Mouse (Mus musculus) gastrocnemius, postnatal 4 days (tissue): ENCODE measurements around the gene Fbxl19. TPM values are rescaled to one million over a fixed set of nuclear protein-coding genes. Genes with fewer than 3 reads are reported as not detected.
"Not testable (repeated sequence)": the region's sequence is repeated elsewhere in the genome, so short reads cannot be mapped to it uniquely, and the experiment has no call there.

Source experiments
- DNase-seq, 2 experiments: peaks; one replicate each; pipeline ENCODE4 v3.0.0; 2021 to 2022; ENCODE audit warnings: low spot score in 2 of 2, mixed read lengths in 2 of 2
- total RNA-seq, 2 experiments: library from RNA; stranded (reverse); gene quantifications; 2 replicates each; pipeline ENCODE4 v1.2.3; 2021

Fbxl19 gene
- total RNA-seq, 2 experiments from 2014 or later: 8.6 to 8.8 TPM

DNA sequence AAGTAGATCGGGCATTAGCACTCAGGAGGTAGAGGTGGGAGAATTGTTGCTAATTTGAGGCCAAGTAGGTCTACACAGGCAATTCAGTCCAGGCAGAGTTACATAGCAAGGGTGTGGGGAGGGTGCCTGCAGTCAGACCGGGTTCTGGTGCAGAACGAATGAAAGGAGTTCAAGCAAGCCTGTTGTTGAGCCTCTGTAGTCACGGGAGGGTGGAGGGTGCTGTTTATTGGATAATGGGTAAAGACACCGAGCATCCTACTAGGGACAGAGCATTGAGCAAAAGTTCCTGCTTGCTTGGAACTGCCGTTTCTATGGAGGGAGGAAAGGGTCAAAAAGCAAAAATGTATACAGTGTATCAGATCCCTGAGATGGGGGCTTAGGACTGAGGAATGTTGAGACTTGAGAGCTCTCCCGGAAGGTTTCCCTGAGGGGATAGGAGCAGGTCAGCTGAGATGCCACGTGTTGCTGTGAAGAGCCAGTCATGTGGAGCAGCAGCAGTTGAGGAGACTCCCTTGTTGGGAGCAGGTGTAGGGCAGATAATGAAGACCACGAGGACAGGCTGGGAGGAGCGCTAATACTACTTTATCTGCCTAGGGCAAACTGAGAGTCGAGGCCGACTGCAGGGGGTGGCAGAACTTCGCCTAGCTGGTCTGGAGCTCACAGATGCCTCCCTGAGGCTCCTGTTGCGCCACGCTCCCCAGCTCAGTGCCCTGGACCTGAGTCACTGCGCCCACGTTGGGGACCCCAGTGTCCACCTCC, 22.7 kb downstream of the Fbxl19 start:
- no peak for DNase-seq

DNA sequence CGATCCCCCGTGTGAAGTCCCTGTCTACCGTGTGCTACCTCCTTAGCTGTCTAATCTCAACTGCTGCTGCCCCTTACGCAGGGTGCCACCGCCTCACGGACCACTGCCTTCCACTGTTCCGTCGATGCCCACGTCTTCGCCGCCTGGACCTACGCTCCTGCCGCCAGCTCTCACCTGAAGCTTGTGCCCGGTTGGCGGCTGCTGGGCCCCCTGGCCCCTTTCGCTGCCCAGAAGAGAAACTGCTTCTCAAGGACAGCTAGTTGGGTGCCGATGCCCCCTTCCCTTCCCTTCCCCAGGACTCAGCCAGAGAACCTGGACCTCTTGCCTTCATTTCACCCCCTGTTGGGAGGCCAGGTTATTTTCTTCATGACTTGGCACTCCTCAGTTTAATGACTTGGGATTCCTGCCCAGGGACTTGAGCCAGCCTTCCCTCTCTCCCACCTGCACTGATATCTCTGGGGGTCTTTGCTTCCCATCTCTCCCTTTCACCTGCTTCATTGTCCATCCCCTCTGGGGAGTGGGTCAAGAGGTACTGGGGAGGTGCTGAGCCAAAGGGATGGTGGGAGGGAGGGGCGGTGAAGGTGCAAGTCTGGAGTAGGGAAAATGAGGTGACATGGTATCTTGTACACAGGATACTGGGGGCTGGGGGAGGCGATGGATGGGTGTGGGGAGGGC, 23.5 kb downstream of the Fbxl19 start:
- DNase-seq: no peak

DNA sequence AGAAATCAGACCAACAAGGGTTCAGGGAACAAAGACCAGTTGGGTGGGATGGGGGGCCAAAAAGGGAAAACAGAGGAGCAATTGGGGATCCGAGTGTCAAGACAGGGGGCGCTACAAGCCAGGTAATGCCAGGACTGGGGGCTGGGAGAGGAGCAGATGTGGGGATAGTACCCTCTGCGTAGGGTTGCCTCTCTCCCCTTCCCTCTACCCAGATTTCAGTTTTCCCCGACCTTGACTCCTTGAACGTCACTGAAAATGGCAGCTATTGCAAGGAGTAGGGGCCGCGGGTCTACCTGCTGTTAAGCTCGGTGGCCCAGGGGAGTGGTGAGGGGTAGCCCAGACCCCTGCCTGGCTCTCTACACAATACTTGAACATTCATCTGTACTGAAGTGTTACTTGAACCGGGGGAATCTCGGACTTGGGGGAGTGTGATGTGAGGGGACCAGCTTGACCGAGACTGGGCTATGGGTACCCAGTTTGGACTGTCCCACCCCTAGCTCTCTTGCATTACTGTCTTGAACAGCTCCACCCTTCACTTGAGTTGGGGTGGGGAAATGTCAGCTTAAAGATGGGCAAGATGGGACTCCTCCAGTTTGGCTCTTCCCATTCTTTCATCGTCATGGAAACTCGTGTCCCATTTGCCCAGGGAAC, 24.1 kb downstream of the Fbxl19 start:
- DNase-seq: no peak

DNA sequence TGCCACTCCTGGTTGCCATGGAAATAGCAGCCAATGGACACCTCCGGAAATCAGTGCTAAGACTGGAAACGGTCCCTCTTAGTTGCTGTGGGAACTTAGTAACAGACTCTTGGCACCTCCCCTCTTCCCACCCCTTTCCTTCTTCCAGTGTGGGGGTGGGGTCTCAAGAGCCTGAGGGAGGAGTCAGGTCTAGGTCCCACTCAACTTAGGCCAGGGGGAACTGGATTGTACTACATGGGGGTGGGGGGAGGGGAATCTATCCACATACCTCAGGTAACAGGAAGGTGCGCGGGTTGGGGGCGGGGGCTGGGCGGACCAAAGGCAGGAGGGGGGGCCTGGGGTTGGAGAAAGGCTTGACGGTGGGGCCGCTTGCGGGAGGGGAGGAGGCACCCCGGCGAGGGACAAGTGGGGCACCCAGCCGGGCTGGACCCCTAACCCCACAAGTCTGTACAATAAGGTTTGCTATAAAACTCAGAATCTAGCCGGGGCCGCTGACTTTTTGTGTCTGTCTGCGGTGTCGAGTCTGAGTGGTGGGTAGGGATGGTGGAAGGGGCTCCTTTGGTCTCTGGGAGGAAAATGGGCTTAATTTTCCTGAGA, 24.8 kb downstream of the Fbxl19 start:
- DNase-seq: peak; percentile 78 to 90

DNA sequence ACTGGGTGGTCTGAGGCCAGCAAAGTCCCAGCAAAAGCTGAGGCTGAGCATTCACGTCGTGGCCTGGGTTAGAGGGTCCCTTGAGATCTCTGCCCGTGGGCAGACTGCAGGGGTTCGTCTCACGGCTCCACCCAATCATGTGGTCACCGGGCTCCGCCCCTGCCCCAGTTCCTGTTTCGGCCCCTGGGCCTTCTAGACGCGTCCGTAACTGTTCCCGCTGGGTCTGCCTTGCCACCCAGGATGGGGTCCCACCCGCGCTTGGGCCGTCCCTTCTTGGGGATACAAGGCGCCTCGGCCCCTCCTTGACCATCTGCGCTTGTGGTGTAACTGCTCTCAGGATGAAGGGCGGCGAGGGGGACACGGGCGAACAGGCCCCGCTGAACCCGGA, 25.3 kb downstream of the Fbxl19 start, which contains the start of gene Orai3:
Orai3 (plus strand) TSS at position 165 of the 388 bp plus-strand sequence.
- DNase-seq: peak; percentile 71 to 88

DNA sequence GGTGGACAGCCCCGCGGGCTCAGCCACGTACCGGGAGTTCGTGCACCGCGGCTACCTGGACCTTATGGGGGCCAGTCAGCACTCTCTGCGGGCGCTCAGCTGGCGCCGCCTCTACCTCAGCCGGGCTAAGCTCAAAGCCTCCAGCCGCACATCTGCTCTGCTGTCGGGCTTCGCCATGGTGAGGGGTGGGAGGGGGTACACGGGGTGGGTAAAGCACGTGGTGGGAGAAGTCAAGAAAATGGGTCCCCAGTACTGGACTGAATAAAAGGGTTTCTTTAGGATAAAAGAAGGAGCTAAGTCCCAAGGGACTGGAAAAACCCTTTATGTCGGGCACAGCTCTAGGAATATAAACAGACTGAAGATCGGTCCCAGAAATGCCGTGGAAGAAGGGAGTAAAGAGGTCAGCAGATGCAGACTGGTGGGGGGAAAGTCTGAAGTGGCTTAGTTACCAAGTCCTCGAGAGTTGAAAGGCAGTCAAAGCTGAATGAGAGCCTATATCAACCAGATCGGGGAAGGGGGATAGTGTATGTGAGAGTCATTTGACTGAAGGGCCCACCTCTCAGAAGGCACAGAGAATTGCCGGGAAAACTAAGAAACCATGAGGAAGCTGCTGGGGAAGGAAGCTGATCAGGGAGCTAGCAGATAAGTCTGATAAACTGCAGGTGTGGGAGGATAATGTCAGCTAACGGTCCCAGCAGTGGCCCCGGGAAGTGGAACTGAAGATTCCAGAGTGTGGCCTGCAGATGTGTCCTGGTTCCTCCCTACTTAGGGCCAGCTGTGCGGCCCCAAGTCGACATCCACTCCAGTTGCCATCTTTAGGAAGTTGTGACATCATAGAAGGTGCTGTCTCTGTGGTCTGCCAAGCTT, 25.9 kb downstream of the Fbxl19 start:
- no peak for DNase-seq

DNA sequence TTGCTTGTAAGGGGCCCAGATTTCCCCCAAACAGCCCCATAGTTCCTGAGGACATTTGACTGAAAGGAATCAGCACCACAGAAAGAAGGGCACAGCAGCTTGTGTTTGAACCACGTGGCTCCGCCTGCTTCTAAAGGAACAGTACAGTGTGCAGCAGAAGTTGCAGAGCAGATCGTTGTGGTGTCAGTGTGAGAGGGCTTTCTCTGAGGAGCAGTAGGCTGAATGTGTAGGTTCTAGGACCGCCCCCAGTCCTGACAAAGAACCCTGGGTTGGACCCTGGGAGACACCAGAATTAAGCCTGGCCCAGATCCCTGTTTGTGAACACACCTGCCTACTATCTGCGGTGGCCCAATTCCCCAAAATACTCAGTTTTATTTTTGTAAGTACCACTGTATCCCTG, 26.9 kb downstream of the Fbxl19 start:
- no peak for DNase-seq

DNA sequence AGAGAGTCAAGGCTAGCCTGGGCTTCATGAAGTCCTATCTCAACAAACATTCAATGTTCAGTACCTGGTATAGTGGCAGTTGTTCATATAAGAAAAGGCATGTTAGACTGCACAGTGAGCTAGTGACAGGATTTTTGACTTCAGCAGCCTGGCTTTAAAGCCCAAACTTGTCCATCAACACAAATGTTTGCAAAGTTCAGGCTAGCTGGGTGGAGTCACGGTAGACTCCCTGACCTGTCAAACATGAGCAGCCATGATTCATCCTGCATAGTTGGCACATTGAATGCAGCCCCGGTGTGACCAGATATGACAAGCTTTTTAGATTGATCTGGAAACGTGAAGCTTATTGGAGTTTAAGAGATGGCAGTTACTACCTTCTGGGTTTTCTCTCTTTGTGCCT, 27.7 kb downstream of the Fbxl19 start:
- no peak for DNase-seq

DNA sequence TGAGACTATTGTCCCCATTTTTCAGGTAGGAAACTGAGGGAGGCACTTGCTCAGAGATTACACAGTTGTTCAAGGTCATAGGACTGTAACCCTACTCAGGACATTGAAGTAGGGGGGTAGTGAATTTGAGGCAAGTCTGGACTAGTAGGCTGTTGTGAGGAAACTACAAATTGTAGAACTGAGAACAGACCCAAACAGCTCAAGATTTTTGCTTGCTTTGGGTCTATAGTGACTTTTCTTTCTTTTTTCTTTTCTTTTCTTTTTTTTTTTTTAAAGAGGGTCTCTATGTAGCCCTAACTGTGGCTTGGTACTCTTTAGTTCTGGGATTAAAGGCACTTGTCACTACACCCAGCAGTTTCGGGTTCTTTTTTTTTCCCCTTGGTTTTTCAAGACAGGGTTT, 28.2 kb downstream of the Fbxl19 start:
- DNase-seq: no peak

DNA sequence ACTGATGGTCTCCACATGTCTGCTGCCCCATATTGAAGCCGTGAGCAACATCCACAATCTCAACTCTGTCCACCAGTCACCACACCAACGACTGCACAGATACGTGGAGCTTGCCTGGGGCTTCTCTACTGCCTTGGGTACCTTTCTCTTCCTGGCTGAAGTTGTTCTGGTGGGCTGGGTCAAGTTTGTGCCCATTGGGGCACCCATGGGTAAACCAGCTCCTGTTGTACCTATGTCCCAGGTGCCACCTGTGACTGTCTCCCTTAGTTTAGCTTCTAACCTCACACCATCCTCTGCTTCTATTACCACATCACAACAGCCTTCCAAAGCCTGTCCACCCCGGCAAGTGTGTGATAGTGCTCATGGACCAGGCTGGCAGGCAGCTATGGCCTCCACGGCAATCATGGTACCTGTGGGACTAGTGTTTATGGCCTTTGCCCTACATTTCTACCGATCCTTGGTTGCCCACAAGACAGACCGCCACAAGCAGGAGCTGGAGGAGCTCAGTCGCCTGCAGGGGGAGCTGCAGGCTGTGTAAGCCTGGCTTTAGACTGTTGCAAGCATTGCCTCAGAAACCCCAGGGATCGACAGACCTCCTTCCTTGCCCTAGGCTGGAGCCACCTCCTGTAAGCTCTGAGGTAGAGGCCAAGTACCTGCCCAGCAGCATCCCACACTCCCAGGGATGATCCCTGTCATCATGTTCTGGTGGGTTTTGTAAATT, 29.5 kb downstream of the Fbxl19 start:
- DNase-seq: peak in 1 of 2 experiments; percentile 68

DNA sequence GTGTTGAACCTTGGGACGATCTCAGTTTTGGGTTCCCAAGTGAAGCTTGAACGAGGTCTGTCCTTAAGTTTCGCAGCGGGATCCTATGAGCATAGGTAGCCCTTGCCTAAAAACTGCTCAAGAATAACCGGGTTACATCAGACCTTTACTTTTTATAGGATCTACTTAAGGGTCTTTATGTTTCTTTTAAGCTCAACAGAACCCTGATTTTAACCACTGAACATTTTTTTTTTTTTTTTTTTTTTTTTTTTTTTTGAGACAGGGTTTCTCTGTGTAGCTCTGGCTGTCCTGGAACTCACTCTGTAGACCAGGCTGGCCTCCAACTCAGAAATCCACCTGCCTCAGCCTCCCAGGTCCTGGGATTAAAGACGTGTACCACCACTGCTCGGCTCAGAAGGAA, 31.5 kb downstream of the Fbxl19 start:
- not testable (repeated sequence) for DNase-seq

DNA sequence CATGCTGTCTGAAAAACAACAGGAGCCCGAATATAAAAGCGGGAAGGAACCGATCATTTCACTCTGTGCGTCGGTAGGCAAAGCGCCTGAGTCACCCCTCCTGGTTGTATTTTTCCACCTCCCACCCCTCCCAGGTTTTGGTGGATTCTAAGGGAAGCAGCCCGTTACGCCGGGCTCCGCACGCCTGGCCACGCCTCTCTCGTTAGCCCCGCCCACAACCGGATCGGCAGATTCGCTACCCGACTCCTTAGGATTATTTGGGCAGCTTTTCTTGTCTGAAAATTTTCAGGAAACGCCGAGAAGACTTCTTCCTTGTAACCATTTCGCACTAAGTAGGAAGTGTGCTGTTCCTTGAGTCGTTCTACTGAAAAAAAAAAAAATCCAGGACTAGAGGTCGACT, 32.1 kb downstream of the Fbxl19 start, which contains the start of gene Setd1a:
Setd1a (plus strand) TSS at position 245 of the 400 bp plus-strand sequence.
- peak; percentile 77 to 90 for DNase-seq

DNA sequence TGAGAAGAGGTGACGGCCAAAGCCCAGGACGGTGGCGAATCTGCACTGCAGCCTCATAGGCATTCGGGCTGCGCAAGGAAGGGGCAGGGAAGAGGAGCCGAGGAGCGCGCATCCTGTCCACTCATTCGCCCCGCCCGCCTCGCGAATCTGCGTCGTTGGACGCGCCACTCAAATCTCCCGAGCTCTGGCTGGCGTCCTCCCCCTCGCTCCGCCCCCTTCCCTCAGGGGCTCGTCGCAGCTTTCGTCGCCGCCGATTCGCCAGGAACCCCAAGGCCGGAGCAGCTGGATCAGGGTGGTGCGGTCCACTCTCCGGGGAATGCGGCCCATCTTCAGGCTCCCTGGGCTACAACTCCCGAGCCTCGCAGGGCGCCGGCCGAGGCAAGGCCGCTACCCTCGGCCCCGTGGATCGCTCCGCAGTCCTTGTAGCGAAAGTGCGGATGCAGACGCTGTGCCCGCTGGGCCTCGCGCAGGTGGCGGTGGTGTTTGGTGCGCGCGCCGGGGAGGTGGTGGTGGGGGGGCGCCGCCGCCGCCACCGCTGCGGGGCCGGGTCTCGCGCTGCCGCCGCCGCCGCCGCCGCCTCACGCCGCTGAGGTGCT, 32.6 kb downstream of the Fbxl19 start:
- peak; percentile 96 to 98 for DNase-seq

DNA sequence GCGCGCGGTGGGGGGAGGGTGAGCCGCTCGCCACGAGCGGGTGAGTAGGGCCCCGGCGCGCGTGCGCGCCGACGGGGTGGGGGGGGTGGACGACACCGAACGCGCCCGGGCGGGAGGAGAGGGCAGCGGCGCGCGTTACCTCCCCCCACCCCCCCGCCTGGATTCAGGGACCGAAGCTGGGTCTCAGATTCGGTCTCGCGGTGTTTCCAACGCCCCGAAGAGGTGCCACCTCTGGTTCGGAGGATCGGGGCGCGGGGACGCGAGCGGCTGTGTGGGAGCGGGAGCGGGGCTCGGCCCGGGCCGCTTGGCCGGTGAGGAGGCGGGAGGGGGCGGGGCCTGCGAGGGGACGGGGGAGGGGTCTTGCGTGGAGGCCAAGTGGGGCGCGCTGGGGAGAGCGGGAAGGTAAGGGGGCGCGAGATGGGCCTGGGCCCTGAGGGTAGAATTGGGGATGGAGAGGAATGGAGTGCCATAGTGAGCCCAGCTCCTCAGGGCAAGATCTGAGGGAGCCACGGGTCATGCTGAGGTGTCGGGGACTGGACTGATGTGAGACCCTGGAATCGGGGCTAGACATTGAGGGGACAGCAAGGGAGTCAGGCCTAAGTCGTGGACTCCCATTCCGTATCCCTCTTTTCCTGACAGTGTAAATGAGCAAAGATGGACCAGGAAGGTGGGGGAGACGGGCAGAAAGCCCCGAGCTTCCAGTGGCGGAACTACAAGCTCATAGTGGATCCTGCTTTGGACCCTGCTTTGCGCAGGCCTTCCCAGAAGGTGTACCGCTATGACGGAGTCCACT, 33.3 kb downstream of the Fbxl19 start:
- peak; percentile 59 to 73 for DNase-seq

DNA sequence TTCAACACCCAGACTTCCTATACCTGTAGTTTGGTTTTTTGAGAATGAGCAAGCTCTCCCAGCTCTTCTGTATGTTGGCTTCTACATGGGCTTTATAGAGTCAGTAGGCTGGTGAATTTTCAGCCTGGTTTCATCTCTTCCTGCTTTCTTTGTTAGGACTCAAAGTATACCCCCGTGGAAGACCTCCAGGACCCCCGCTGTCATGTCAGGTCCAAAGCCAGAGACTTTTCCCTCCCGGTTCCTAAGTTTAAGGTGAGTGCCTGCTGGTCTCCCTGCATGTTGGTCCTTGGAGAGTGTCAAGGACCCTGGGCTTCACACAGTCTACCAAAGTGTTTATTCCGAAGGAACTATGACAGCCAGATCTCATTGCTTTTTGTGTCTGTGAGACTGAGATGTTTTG, 34.0 kb downstream of the Fbxl19 start:
- no peak for DNase-seq

DNA sequence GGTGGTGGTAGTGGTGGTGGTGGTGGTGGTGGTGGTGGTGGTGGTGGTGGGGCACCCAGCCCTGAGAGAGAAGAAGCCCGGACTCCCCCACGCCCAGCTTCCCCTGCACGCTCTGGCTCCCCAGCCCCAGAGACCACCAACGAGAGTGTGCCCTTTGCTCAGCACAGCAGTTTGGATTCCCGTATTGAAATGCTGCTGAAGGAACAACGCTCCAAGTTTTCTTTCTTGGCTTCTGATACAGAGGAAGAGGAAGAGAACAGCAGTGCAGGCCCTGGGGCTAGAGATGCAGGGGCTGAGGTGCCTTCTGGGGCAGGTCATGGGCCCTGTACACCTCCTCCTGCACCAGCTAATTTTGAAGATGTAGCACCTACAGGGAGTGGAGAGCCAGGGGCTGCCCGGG, 41.0 kb downstream of the Fbxl19 start, which contains the start of gene Gm49388:
Gm49388 (plus strand) TSS at position 301 of the 400 bp plus-strand sequence.
- DNase-seq: no peak

DNA sequence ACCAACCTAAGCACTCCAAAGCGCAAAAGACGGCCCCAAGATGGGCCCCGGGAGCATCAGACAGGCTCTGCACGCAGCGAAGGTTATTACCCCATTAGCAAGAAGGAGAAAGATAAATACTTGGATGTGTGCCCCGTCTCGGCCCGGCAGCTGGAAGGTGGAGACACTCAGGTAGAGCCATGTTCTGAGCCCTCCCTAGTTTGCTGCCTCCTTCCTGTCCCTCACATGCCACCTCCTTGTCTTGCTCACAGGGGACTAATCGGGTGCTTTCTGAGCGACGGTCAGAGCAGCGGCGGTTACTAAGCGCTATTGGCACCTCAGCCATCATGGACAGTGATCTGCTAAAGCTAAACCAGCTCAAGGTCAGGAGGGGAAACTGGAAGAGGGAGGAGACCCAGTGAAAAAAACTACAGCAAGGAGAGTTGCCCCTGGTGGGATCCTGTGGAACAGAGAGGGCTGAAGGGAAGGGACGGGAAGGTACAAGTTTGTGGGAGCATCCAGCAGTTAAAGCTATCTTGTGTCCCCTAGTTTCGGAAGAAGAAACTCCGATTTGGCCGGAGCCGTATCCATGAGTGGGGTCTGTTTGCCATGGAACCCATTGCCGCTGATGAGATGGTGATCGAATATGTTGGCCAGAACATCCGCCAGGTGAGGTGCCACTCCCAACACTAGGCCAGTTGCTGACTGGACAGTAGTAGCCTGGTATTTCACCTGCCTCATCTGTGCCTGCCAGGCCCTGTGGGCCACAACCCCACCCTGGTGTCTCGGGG, 52.9 kb downstream of the Fbxl19 start:
- DNase-seq: no peak

DNA sequence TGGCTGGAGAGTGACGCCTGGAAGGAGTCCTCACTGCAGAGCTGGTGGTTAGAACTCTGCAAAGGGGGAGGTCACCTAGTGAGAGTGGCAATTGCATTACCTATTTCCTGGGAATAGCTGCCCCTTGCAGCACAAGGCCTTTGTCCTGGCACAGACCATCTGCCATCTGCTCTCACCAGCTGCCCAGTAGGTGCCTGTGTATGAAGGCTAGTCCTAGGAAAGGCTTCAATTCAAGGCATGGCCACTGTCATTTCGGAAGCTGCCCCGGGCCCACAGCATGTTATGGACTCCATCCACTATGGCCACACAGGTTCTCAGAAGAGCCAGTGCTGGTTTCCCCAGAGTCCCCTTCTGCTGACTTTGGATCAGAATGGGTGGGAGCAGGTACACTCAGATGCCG, 54.2 kb downstream of the Fbxl19 start:
- no peak for DNase-seq
